Mouse (Mus musculus) brain, embryonic 14.5 days (tissue): ENCODE data around the gene Igdcc3. TPM values are rescaled to one million over a fixed set of nuclear protein-coding genes. Genes with fewer than 3 reads are reported as not detected.

Experiments
- DNase-seq: peaks from one replicate; pipeline ENCODE4 v3.0.0-alpha.2; 2011; ENCODE audit warnings: low read depth
- CTCF ChIP-seq: fragments of 200-500 bp; IDR thresholded peaks from 2 replicates; pipeline ENCODE4 v1.5.1; 2012; ENCODE audit warnings: inconsistent platforms, mild to moderate bottlenecking, moderate library complexity, borderline replicate concordance; ENCODE audit not compliant: insufficient read depth, insufficient read length; ENCODE audit errors: extremely low read depth
- POLR2A ChIP-seq: fragments of 200-500 bp; IDR thresholded peaks from 2 replicates; pipeline ENCODE4 v1.6.1; 2012; ENCODE audit warnings: mild to moderate bottlenecking, inconsistent platforms, borderline replicate concordance; ENCODE audit not compliant: poor library complexity, insufficient read depth, insufficient read length, severe bottlenecking; ENCODE audit errors: extremely low read depth
- polyA plus RNA-seq: library from polyadenylated mRNA; depleted of rRNA; stranded (reverse); fragments of >200 nt; gene quantifications from 2 replicates; pipeline ENCODE4 v1.2.3, GENCODE M21; 2012; rRNA removed

The Igdcc3 gene
- polyA plus RNA-seq: 15.0 and 19.6 TPM in 2 replicates

DNA sequence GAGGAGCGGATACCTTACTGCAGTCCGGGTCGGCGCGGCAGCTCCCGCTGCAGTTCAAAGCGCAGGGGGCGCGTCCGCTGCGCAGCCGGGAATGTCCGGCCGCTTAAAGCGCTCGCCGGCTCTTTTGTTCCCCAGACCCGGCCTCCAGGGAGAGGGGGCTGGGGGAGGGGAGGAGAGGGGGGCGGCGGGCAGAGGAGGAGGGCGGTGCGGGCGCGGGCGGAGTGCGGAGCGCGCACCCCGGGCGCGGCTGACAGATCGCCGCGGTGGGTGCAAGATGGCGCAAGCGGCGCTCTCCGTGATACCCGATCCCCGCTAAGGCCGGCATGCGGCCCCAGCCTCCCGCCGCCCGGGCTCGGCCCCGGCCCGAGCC, at the start of gene Igdcc3:
TSS of gene Igdcc3 (plus strand) at position 254 of the 370 bp plus-strand sequence.
- TF ChIP-seq CTCF (no peak), POLR2A (peak; percentile 86; the same call in 1 of the 2 replicates)
- peak; percentile 89 for DNase-seq

DNA sequence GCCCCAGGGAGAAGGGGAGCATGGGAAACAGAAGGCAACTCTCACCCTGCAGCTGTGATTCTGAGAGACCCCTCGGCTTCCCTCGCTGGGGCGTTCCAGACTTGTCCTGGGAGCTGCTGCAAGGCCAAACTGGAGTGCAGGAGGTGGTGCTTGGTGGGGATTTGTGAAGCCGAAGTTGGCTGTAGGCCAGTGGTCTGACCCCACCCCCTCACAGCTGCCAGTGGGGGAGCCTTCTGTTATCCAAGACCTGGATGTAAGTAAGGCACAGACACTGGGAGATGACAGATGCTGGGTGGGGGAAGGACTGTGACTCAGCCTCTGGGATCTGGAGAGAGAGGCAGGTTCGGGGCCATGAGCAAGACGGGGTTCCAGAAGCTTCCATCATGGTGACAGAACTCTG, 46.8 kb upstream of the Igdcc3 start:
- peak; percentile 91 for DNase-seq

DNA sequence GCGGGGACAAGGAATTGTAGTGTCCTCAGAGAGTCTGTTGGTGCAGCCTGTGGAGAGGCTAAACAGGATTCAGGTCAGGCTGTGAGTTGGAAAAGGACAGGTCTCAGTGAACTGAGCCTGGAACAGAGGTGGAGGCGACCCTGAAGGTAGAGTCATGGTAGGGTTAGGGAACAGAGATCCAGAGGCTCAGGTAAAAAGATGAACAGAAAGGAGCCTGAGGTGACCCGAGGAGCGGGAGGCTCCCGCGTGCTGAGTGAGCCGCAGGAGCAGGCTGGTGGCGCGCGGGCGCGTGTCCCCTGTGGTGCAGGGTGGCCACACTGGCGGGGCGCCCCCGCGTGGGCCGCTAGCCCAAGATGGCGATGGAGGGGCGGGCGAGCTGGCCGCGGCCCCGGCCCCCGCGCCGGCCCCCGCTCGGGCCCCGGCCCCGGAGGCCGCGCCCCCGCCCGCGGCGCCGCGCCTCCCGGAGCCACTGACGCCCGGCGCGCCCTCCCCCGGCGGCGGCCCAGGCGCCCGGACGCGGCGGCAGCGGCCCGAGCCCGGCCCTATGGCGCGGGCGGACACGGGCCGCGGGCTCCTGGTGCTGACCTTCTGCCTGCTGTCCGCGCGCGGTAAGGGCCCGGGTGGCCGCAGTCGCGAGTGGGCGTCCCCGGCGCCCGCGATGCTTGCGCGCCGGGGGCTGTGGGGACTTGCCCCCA, 39.9 kb upstream of the Igdcc3 start, which contains the start of gene Igdcc4:
TSS of gene Igdcc4 (plus strand) at position 496 of the 695 bp plus-strand sequence.
- TF ChIP-seq POLR2A (peak; percentile 38; the same call in 1 of the 2 replicates), CTCF (no peak)
- DNase-seq: no peak

More for the DNA sequence above, 46.8 kb upstream of the Igdcc3 start:
- TF ChIP-seq CTCF: no peak
- TF ChIP-seq POLR2A: no peak

DNA sequence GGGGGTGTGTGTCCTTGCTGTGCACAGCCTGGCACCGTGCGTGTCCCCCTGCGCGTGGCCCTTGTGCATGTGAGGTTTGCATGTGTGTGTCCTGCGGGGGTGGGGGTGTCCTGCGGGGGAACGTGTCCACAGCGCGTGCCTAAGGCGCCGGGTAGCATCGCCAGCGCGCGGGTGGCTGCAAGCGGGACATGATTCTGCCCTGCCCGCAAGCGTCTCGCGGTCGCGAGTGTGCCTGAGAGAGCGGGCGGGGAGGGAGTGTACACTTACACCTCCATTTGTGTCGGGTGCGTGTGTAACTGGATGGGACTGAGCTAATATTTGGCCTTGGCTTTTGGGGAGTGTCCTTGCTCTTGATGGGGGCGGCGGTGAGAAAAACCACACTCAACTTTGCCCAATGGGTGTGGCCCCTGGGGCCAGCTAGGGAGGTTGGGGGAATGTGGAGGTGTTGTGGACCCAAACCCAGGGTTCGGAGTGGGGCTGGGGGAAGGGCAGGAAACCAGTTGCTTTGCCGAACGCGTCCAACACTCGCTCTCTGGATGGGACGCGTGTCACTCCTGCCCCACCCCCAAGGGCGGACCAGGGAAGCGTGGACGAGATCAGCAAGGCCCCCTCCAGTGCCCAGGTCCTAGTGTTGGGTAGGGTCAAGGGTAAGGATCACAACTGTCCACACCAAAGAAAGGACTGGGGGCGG, 39.2 kb upstream of the Igdcc3 start:
- TF ChIP-seq POLR2A (0 out of 2 replicates have a peak, but pooled peaks have one; percentile 11), CTCF (no peak)
- DNase-seq: peak; percentile 73

DNA sequence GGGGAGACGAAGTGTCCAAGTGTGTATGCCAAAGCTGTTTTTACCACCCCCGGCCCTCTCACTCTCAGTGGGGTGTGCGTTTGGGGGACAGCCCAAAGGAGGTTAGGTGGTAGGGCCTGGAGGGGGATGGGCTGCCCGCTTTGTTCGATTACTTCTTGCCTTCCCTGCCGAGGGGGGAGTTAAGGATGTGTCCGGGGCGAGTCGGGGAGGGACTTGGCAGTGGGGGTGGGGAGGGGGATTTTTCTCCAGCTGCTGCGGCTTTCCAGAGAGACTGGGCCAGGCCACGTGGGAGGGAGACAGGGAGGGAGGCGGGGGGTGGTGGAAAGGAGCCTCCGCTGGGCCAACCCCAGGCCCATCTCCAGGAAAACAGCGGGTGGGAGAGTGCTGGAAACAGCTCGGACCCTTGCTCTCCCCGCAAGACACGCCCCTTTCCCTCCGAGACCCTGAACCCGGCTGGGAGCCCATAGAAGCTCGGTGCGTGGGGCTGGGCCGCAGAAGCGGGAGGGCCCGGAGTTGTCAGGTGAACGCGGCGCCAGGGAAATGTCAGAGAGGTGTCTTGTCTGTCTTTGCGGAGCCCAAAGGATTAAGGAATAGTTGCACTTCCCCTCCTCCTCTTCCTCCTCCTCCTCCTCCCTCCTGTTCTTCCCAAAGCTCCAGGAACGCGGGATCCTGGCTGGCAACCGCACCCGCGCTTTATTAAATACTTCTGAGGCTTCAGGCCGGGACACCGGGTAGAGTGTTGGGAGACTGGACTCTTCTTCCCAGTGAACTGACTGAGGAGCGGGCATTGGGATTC, 38.4 kb upstream of the Igdcc3 start:
- TF ChIP-seq CTCF: no peak
- TF ChIP-seq POLR2A: no peak
- DNase-seq: peak; percentile 94

DNA sequence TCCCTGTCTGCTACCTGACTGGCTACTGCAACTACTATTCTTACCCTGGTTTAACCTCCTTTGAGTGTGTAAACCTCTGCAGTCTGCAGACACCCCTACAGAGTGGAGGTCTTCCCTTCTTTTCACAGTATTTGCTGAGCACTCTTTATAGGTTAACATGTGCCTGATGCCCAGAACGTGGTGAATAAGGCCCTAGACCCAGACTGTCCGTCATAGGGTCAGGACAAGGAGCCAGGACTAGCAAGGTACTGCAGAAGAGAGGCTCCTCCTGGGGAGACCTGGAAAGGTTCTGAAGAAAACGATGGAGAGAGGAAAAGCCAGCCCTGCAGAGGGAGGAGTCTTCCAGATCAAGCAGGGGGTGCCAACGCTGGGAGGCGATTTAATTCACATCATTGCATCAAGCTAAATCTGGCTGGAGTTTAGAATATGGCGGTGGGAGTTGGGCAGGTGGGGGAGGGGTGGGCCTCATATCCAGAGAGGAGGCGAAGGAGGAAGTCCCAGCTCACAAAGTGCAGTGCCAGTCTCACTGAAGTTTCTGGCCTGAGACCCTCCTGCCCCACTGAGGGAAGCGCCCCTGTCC, 37.7 kb upstream of the Igdcc3 start:
- peak; percentile 73 for DNase-seq
- TF ChIP-seq CTCF: no peak
- no peak for TF ChIP-seq POLR2A

DNA sequence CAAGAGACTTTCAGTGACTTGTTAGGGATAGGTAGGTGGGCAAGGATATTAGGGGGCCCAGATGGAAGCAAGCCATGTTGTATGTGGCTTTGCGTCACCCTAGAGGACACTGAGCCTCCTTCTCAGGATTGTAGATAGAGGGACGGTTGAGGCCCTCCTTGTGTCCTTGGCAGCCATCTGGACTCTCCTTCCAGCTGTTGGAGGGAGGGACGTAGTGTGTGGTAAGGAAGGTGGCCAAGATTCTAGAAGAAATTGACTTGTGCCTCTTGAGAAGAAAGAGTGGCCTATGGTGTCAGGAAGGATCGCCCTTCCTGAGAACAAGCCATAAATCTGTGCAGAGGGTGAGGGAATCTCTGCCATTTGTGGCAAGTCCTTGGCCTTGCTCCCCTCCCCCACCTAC, 34.2 kb upstream of the Igdcc3 start:
- DNase-seq: no peak
- TF ChIP-seq CTCF: no peak
- TF ChIP-seq POLR2A: no peak

DNA sequence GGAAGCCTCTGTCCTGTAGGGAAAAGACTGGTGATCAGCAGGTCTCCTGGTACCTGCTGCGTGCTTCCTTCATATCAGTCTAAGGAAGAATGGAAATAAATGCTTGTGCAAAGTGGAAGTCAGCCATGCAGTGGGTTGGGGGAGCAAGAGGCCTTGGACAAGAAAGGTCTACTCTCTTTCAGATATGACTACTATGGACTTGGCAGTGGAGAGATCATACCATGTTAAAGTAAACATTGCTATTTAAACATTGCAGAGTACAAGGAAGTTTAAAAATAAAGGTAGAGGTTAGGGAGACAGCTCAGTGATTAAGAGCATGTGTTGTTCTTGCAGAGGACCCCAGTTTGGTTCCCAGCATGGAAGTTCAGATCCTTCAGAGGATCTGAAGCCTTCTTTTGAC, 33.1 kb upstream of the Igdcc3 start:
- TF ChIP-seq CTCF (no peak), POLR2A (no peak)
- DNase-seq: no peak

DNA sequence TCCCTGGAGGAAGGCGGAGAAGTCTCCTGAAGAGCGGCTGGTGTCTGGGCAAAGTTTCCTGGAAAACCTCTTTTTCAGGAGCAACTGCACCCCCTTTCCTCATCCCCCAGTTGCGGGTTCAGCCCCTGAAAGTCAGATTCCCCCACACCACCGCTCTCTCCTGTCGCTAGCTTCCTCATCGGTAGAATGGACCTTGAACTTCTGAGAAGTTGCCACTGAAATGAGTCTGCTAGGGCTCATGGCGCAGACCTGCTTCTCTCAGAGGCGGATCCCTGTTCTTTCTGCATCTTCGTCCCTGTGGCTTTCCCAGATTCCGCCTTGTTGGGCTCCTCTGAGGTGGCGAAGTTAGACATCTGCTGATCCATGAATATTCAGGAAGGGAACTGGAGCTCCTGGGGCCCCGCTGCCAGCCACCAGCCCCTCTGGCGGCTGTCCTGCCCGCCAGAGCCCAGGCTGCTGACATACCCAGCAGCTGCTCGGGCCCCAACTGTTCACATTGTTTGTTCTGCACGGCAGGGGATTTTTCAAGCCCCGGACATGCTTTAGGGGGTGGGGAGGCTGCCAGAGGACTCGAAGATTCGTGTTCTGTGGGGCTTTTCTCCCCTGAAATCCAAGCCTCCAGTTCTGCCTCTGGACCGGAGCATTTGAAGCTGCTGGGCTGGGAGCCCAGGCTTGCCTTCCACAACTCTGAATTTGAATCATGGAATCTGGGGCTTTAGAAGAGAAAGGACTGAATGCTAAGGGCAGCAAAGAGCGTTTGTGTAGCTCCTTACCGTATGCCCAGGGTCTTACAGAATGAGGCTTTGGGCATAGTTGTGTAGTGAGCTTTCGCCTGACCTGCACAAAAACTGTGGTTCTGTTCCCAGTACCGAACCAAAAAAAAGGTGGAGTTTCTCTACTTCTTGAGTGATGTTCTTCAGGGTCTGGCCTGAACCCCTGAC, 31.6 kb upstream of the Igdcc3 start:
- peak; percentile 96 for DNase-seq
- no peak for TF ChIP-seq CTCF
- TF ChIP-seq POLR2A: no peak

DNA sequence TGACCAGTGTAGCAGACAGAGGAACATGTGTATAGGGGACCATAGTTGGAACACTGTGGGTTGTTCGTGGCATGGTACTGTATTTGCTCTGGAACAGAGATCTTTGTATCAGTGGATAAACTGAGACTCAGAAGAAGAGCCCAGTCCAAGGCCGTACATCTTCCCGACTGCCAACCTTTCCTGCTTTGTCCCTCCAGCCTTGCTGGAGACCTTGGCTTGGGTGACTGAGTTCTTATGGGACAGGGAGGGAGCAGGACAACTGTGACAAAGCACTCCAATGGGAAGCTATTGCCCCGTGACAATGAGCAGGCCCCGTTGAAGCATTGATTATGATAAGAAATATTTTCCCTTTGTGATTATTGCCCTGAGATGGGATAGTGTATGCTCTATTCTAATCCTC, 29.3 kb upstream of the Igdcc3 start:
- no peak for TF ChIP-seq POLR2A
- TF ChIP-seq CTCF: no peak

More for the DNA sequence above, 29.3 kb upstream of the Igdcc3 start:
- no peak for DNase-seq
